8 mouse cellular contexts compared by ENCODE assay signal in genomic region chr5:147893143-147893542, GRCm38 (mm10). TPM values are rescaled to one million over a fixed set of nuclear protein-coding genes. Genes with fewer than 3 reads are reported as not detected.
DNase-seq lines count a peak whose midpoint lies in the region; ATAC-seq and TF ChIP-seq lines count a peak whose summit lies in the region.

No protein-coding gene starts in this region.

- no peak for ATAC-seq in erythroblast, adult 5-6 weeks (replicated peaks; ENCODE audit: low FRiP score, poor library complexity, severe bottlenecking)
- ATAC-seq in liver, embryonic 14.5 days (ENCODE audit: insufficient read depth) = peak; percentile 26; the same call in 1 of the 2 replicates
- ATAC-seq in stomach, postnatal 0 days (ENCODE audit: low FRiP score, low TSS enrichment) = no peak

- H3K4me1 ChIP-seq in erythroblast, embryonic 14.5 days (ENCODE audit: control insufficient read depth) = peaks cover 70% of the 10 kb centered on the region
- peaks cover 26 to 44% of the 10 kb centered on the region in 2 experiments for H3K4me1 ChIP-seq in liver, embryonic 14.5 days (replicated peaks; ENCODE audit: control insufficient read depth in 2 of 2, insufficient read depth in 2 of 2, low read length in 1 of 2)
- H3K4me1 ChIP-seq in stomach, postnatal 0 days (replicated peaks; ENCODE audit: control insufficient read depth, insufficient read depth) = peaks cover 3% of the 10 kb centered on the region; the same call in 1 of the 2 replicates

- TF ChIP-seq EP300 in liver, embryonic 14.5 days (IDR thresholded peaks at IDR 0.05; ENCODE audit: low read depth) = peak; percentile 44; the same call in 1 of the 2 replicates
- TF ChIP-seq EP300 in stomach, postnatal 0 days (optimal IDR thresholded peaks at IDR 0.05) = no peak

- DNase-seq in spleen, adult 12 weeks (ENCODE audit: low spot score) = peak; percentile 25
- no peak for DNase-seq in spleen, adult 18-20 months
- DNase-seq in liver, embryonic 14.5 days (ENCODE audit: low read depth in 3 of 3, low spot score in 3 of 3) = peak; percentile 53 to 62 (median 59)
- no peak for DNase-seq in stomach, postnatal 0 days (ENCODE audit: low spot score)
- DNase-seq in thymus, postnatal 0 days (ENCODE audit: low spot score) = no peak
- no peak for DNase-seq in frontal cortex, postnatal 14 days (ENCODE audit: low spot score in 2 of 2)

- peaks cover 5% of the 10 kb centered on the region; the same call in 1 of the 2 replicates for H3K27me3 ChIP-seq in erythroblast, embryonic 14.5 days (ENCODE audit: control insufficient read depth)
- no peaks in the 10 kb centered on the region for H3K27me3 ChIP-seq in liver, embryonic 14.5 days (ENCODE audit: control insufficient read depth, insufficient read depth, low read length)
- H3K27me3 ChIP-seq in stomach, postnatal 0 days (ENCODE audit: control insufficient read depth, insufficient read depth, low read length) = no peaks in the 10 kb centered on the region

- 10% methylated on average over 9 of the region's 9 CpGs for WGBS in liver, embryonic 14.5 days (ENCODE audit: insufficient replicate concordance)
- 18% methylated on average over 9 of the region's 9 CpGs for WGBS in stomach, postnatal 0 days

- peak overlapping the region; percentile 92 for H3K4me2 ChIP-seq in liver, embryonic 14.5 days (ENCODE audit: low read depth)
- peak overlapping the region; percentile 90 for H3K4me2 ChIP-seq in stomach, postnatal 0 days (replicated peaks; ENCODE audit: low read depth)

- H3K27ac ChIP-seq in liver, embryonic 14.5 days = peak overlapping the region; percentile 45
- no peak overlapping the region for H3K27ac ChIP-seq in stomach, postnatal 0 days (replicated peaks)

- no peak for TF ChIP-seq CTCF in liver, embryonic 14.5 days (IDR thresholded peaks at IDR 0.05; ENCODE audit: low read depth)
- no peak for TF ChIP-seq CTCF in stomach, postnatal 0 days (IDR thresholded peaks at IDR 0.05; ENCODE audit: low read depth)

- peaks cover 34% of the 10 kb centered on the region for H3K36me3 ChIP-seq in erythroblast, embryonic 14.5 days (ENCODE audit: control insufficient read depth)
- no peaks in the 10 kb centered on the region for H3K36me3 ChIP-seq in liver, embryonic 14.5 days (replicated peaks; ENCODE audit: control insufficient read depth, insufficient read depth, low read depth)
- H3K36me3 ChIP-seq in stomach, postnatal 0 days (ENCODE audit: control insufficient read depth, insufficient read depth, low read length) = no peaks in the 10 kb centered on the region

- H3K9ac ChIP-seq in liver, embryonic 14.5 days (replicated peaks) = peak overlapping the region; percentile 69
- H3K9ac ChIP-seq in stomach, postnatal 0 days (ENCODE audit: low read length) = no peak overlapping the region

- H3K9me3 ChIP-seq in erythroblast, embryonic 14.5 days (ENCODE audit: control insufficient read depth, low read length) = no peaks in the 10 kb centered on the region
- H3K9me3 ChIP-seq in liver, embryonic 14.5 days (ENCODE audit: control insufficient read depth, low read length) = no peaks in the 10 kb centered on the region
- H3K9me3 ChIP-seq in stomach, postnatal 0 days (ENCODE audit: control insufficient read depth, low read length) = no peaks in the 10 kb centered on the region

- H3K4me3 ChIP-seq in erythroblast, embryonic 14.5 days (replicated peaks) = peak overlapping the region; percentile 68
- peak overlapping the region; percentile 69 to 79 for H3K4me3 ChIP-seq in liver, embryonic 14.5 days (ENCODE audit: insufficient read depth in 1 of 2, low read depth in 2 of 2, low read length in 2 of 2)
- H3K4me3 ChIP-seq in stomach, postnatal 0 days (ENCODE audit: low read depth, low read length) = no peak overlapping the region

RNA-seq across cellular contexts. Expression of gene Slc46a3, which starts 1.5 kb away (rescaled TPM):
- polyA plus RNA-seq in erythroblast, embryonic 14.5 days (2012) = 0.69 and 1.5 TPM in 2 replicates
- total RNA-seq in erythroblast, adult 5-6 weeks (2015; ENCODE audit: low replicate concordance) = 15.0 and 19.6 TPM in 2 replicates
- total RNA-seq in erythroblast, adult 5-6 weeks (2017; ENCODE audit: low replicate concordance) = 8.2 and 16.5 TPM in 2 replicates
- 17.6 and 20.6 TPM in 2 replicates for polyA plus RNA-seq in liver, embryonic 14.5 days (2012; rRNA removed)
- 16.1 and 16.7 TPM in 2 replicates for polyA plus RNA-seq in liver, embryonic 14.5 days (2014; fragmentation: Nextera tagmentation; extraction: Ambion mirVana)
- 2.7 and 3.2 TPM in 2 replicates for polyA plus RNA-seq in stomach, postnatal 0 days (2015; fragmentation: Nextera tagmentation; extraction: Ambion mirVana)
- polyA plus RNA-seq in thymus, postnatal 0 days (2015; fragmentation: Nextera tagmentation; extraction: Ambion mirVana) = 5.2 and 5.7 TPM in 2 replicates

RNA-seq across cellular contexts. Expression of gene Pomp, which starts 32.9 kb away (rescaled TPM):
- polyA plus RNA-seq in erythroblast, embryonic 14.5 days (2012) = 1.0 and 1.3 TPM in 2 replicates
- 37.1 and 41.0 TPM in 2 replicates for total RNA-seq in erythroblast, adult 5-6 weeks (2015; ENCODE audit: low replicate concordance)
- total RNA-seq in erythroblast, adult 5-6 weeks (2017; ENCODE audit: low replicate concordance) = 23.3 and 23.4 TPM in 2 replicates
- 62.5 and 109 TPM in 2 replicates for polyA plus RNA-seq in liver, embryonic 14.5 days (2012; rRNA removed)
- polyA plus RNA-seq in liver, embryonic 14.5 days (2014; fragmentation: Nextera tagmentation; extraction: Ambion mirVana) = 255 and 261 TPM in 2 replicates
- polyA plus RNA-seq in stomach, postnatal 0 days (2015; fragmentation: Nextera tagmentation; extraction: Ambion mirVana) = 419 and 427 TPM in 2 replicates
- polyA plus RNA-seq in thymus, postnatal 0 days (2015; fragmentation: Nextera tagmentation; extraction: Ambion mirVana) = 682 and 692 TPM in 2 replicates

Comparison
In these comparisons a context has a peak if more than half of its experiments do, and no peak if none do; other contexts are left out.
1. DNase-seq: peak in spleen, adult 12 weeks (single experiment) and liver, embryonic 14.5 days (3 of 3); none in spleen, adult 18-20 months (0 of 2), stomach, postnatal 0 days (single experiment), thymus, postnatal 0 days (single experiment) and frontal cortex, postnatal 14 days (0 of 2).
2. RNA of gene Pomp, which starts 32.9 kb away (polyA plus RNA-seq): 682 to 692 TPM in thymus, postnatal 0 days, 419 to 427 TPM in stomach, postnatal 0 days and 62.5 to 261 TPM in liver, embryonic 14.5 days; 1.0 to 1.3 TPM in erythroblast, embryonic 14.5 days; every median in the first group is over 10 times any median in the second.